Mouse (Mus musculus): ENCODE results near the gene Ugt2b1. TPM values are rescaled to one million over a fixed set of nuclear protein-coding genes. Genes with fewer than 3 reads are reported as not detected.
"Not testable (repeated sequence)": the region's sequence is repeated elsewhere in the genome, so short reads cannot be mapped to it uniquely, and the experiment has no call there.

The Ugt2b1 gene
- not detected in 2 replicates for polyA plus RNA-seq (2016; fragmentation: Nextera tagmentation; extraction: Ambion mirVana)

DNA sequence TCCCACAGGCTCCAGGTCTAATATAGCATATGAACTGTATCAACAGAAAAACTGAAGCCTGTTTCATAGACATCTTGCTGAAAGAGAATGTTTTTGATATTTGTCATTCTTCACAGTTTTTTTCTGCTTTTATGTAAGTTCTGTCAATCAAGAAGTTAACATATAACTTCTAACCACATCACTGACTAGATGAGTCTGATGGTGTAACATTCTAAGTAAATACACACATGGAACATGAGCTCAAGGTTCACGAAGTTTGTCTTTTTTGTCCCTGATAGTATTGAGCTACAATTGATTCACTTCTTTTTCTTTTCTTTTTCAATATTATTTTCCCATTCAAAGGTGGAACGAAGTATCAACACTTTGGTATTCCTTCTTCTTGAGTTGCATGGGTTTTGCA lies at the start of gene Ugt2b1:
Gene Ugt2b1 (minus strand): TSS at position 105 of the 400 bp plus-strand sequence.
- H3K36me3 ChIP-seq = no peaks in the 10 kb centered on the region
- no peak within 1 kb of the TSS for H3K27ac ChIP-seq
- 80% methylated on average over 2 of the region's 2 CpGs for WGBS
- H3K27me3 ChIP-seq (ENCODE audit: insufficient read depth, poor library complexity, severe bottlenecking) = no peaks in the 10 kb centered on the region
- H3K9me3 ChIP-seq = no peaks in the 10 kb centered on the region
- DNase-seq (ENCODE audit: low spot score) = no peak
- H3K4me3 ChIP-seq = no peak within 1 kb of the TSS
- no peaks in the 10 kb centered on the region for H3K4me1 ChIP-seq (replicated peaks)

DNA sequence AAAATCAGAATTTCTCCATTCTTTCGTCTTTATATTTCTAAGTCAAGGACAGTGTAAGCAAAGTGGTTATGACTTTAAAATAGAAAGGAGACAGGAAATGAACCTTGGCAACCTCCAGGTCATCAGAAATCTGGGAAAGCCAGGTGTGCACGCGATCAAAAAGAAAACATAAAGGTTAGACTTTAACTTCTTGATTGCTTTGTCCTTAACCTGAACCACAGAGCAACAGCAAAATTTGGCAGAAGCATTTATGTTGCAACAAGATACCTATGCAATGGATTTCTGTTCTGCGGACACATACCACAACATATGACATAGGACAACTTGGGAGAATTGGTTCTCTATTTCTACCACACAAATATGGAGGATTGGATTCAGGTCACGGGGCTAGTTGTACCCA lies 40.9 kb upstream of the Ugt2b1 start:
- H3K27ac ChIP-seq; H3K27me3 ChIP-seq (ENCODE audit: insufficient read depth, poor library complexity, severe bottlenecking); H3K4me3 ChIP-seq; H3K9me3 ChIP-seq; DNase-seq (ENCODE audit: low spot score); H3K36me3 ChIP-seq; H3K4me1 ChIP-seq (replicated peaks): not testable (repeated sequence)
- 90% methylated on average over 5 of the region's 5 CpGs for WGBS

DNA sequence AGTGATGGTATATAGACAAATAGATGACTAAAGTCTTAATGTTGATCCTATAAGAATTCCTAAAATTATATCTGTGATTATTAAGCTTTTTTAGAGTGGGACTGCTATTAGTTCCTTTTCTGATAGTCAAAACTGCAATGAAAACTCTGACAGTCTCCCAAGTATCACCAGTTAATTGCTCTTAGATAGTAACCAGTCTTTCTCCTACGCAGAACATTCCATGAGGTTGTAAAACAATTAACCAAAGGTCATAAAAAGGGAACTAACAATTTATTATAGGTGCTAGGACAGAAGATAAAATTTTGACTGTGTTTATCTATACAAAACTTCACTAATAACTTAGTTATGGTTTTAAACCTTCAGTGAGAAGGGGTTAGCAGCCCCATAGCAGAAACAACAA lies 36.5 kb upstream of the Ugt2b1 start:
- 88% methylated on average over 1 of the region's 1 CpGs for WGBS
- not testable (repeated sequence) for H3K27me3 ChIP-seq (ENCODE audit: insufficient read depth, poor library complexity, severe bottlenecking)

DNA sequence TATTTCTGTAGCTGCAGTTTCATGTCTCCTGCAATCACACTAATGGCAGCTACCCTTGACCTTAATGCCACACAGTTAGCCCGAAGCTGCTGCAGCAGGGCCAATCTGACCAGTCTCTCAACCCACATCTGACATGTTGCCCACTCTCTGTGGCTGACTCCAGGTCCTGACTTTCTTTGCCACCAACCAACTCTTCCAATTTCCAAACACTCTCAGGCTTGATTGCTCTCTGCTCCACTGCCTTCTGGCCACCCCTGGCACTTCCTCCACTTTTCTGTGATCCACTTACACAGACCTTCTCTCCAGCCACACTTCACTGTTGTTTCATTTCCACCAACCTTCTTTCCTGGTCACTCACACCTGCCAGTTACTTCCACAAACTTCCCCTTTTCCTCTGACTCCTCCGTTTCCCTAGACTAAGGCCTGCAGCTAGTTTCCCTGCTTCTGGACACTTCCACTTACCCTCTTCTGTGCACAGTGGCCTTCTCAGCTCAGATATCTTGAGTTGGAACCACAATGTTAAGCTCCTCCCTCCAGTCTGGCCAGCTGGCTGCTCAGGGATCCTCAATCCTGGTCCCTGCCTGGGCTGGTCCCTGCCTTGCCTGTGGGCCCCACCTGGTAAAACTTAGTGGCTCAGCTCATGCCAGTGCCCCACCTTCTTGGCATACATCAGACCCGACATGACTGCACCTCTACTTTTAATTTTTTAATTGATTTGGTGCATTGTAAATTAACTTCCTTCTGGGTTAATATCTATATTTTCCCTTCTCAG lies 35.4 kb upstream of the Ugt2b1 start:
- DNase-seq (ENCODE audit: low spot score) = no peak
- 78% methylated on average over 3 of the region's 3 CpGs for WGBS
- H3K27me3 ChIP-seq (ENCODE audit: insufficient read depth, poor library complexity, severe bottlenecking) = no peaks in the 10 kb centered on the region

More for the DNA sequence above, 36.5 kb upstream of the Ugt2b1 start:
- H3K36me3 ChIP-seq; H3K9me3 ChIP-seq; H3K4me3 ChIP-seq; DNase-seq (ENCODE audit: low spot score); H3K4me1 ChIP-seq (replicated peaks); H3K27ac ChIP-seq: not testable (repeated sequence)

DNA sequence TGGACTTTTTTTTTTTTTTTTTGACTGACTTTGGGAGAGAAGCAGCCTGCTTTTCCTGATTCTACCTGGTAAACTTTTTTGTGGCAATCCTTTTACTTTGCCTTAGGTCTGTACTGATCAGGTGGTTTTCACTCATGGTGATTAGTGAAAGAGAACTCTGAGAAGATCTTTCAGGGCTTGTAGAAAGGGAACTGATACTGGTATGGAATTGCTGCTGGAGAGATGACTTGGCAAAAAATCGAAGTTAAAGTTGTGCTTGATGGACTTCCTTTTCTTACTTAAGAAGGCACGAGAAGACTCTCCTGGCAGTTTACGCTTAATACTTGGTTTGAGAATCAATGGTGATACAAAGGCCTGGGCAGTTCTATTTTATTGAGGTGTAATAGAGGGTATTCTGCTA lies 34.2 kb upstream of the Ugt2b1 start:
- H3K27me3 ChIP-seq (ENCODE audit: insufficient read depth, poor library complexity, severe bottlenecking) = no peaks in the 10 kb centered on the region
- H3K27ac ChIP-seq = no peak overlapping the region
- 89% methylated on average over 3 of the region's 3 CpGs for WGBS
- no peaks in the 10 kb centered on the region for H3K36me3 ChIP-seq
- H3K4me1 ChIP-seq (replicated peaks) = no peaks in the 10 kb centered on the region
- no peaks in the 10 kb centered on the region for H3K9me3 ChIP-seq
- DNase-seq (ENCODE audit: low spot score) = no peak
- H3K4me3 ChIP-seq = no peak overlapping the region

More for the DNA sequence above, 35.4 kb upstream of the Ugt2b1 start:
- Histone ChIP-seq H3K4me1 (replicated peaks) (no peaks in the 10 kb centered on the region), H3K27ac (no peak overlapping the region), H3K4me3 (no peak overlapping the region), H3K9me3 (no peaks in the 10 kb centered on the region), H3K36me3 (no peaks in the 10 kb centered on the region)

DNA sequence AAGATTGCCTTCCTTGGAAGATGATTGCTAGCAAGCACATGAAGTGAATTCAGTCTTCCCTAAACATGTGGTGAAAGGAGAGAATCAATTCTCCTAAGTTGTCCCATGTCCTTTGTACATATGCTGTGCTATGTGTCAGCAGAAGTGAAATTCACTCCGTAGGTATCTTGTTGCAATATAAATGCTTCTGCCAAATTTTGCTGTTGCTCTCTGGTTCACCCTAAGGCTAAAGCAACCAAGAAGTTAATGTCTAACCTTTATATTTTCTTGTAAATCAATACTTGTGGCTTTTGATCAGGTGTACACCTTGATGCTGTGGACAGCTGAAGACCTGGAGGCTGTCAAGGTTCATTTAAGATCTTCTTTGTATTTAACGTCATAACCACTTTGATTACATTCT lies 15.8 kb upstream of the Ugt2b1 start:
- H3K9me3 ChIP-seq = no peaks in the 10 kb centered on the region
- no peaks in the 10 kb centered on the region for H3K4me1 ChIP-seq (replicated peaks)
- DNase-seq (ENCODE audit: low spot score) = no peak
- H3K27me3 ChIP-seq (ENCODE audit: insufficient read depth, poor library complexity, severe bottlenecking) = no peaks in the 10 kb centered on the region
- WGBS = 89% methylated on average over 2 of the region's 2 CpGs
- no peak overlapping the region for H3K4me3 ChIP-seq
- H3K36me3 ChIP-seq = no peaks in the 10 kb centered on the region
- H3K27ac ChIP-seq = no peak overlapping the region

DNA sequence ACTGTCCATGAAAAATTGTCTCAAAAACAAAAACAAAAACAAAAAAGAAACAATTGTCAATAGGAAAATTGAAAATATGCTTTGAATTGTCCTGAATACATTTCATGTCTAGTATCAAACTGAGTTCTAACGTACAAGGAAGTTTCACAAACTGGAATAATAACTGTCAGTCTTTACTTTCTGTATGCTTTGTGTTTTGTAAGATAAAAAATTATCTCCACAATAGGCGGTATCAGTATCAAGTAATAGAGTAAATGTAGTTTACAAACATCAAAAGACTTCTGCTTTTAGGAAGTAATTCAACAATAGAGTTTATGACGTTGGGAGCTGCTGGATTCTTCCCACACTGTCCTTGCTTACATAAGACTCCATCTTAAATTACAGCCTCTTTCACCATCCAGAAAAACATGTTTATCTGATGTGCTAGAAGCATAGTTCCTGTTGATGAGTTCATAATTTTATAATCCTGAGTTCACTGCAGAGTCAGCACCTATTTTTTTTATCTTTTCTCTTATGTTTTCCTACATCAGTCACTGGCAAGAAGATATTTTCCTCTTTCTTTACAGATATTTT lies 5.6 kb downstream of the Ugt2b1 start:
- 80% methylated on average over 3 of the region's 3 CpGs for WGBS

DNA sequence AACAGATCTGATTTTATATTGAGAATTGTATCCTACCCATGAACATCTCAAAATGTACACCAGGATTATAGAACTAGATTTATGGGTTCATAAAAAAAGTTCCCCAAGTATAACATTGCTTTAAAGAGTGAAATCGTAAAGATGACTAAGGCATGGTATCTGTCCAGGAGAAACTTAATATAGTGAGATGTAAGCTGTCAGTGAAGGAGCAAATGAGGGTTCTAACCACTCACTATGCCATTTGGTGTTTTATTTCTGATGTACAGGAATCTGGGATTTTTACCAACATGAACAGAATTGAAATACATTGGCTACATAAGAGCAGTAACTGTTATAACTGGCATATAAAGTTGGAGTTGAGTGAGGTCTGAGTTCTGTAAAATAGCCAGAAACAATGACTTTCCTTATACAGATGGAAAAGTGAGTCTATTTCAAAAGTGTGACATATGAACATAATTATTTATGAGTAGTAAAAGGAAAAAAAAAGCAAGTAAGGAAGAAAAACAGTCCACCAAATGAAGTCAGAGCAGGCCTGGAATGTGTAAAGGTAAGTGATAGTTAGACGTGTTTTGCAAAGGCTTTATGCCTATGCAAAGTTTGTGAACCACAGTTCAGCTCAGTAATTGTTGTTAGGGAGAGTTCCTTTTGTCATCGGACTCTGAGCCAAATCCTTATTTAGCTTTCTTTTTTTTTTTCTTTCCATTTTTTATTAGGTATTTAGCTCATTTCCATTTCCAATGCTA lies 14.8 kb downstream of the Ugt2b1 start:
- Histone ChIP-seq H3K9me3 (no peaks in the 10 kb centered on the region), H3K4me3 (no peak overlapping the region), H3K27ac (no peak overlapping the region), H3K36me3 (no peaks in the 10 kb centered on the region), H3K27me3 (ENCODE audit: insufficient read depth, poor library complexity, severe bottlenecking) (no peaks in the 10 kb centered on the region), H3K4me1 (replicated peaks) (no peaks in the 10 kb centered on the region)
- 82% methylated on average over 3 of the region's 3 CpGs for WGBS
- no peak for DNase-seq (ENCODE audit: low spot score)

More for the DNA sequence above, 5.6 kb downstream of the Ugt2b1 start:
- no peaks in the 10 kb centered on the region for H3K9me3 ChIP-seq
- no peak overlapping the region for H3K4me3 ChIP-seq
- no peaks in the 10 kb centered on the region for H3K36me3 ChIP-seq
- no peaks in the 10 kb centered on the region for H3K4me1 ChIP-seq (replicated peaks)
- no peaks in the 10 kb centered on the region for H3K27me3 ChIP-seq (ENCODE audit: insufficient read depth, poor library complexity, severe bottlenecking)
- no peak for DNase-seq (ENCODE audit: low spot score)
- H3K27ac ChIP-seq = no peak overlapping the region

DNA sequence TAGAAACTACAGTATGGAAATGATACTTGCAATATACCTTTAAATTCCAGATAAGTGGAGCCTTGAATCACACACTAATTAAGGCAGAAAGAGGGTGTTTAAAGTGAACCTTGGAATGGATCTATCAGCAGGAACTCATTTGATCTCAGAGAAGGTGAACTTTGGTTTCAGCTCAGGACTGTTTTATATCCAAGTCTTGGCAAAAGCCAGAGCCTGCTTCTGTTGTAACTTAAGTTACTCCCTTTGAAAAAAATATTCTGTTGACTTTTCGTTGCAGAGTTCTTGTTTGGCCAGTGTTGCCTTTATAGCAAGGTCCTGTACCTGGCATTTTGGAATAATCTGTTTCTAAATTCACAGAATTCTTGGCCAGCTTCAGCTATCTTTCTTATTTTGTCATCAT lies 15.6 kb downstream of the Ugt2b1 start:
- no peak overlapping the region for H3K4me3 ChIP-seq
- H3K27me3 ChIP-seq (ENCODE audit: insufficient read depth, poor library complexity, severe bottlenecking) = no peaks in the 10 kb centered on the region
- WGBS = 87% methylated on average over 1 of the region's 1 CpGs
- no peaks in the 10 kb centered on the region for H3K4me1 ChIP-seq (replicated peaks)
- H3K27ac ChIP-seq = no peak overlapping the region
- H3K36me3 ChIP-seq = no peaks in the 10 kb centered on the region
- DNase-seq (ENCODE audit: low spot score) = no peak
- H3K9me3 ChIP-seq = no peaks in the 10 kb centered on the region

DNA sequence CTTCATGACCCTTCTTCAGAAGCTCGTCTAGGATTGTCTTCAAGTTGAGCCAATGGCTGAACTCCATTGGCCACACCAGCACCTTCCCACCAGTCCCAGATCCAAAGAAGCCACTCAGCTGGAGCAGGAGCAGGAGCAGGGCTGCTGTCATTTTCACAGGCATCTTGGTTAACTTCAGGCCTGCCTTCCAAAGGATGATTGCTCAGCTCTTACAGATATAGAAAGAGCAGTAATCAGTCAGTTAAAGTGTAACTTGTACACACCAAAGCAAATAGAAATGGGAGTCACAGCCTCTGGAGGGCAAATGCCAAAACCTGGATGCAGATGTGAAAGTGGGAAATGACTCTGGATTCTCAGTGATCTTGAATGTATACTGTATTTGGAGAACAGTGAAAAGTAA lies 19.6 kb downstream of the Ugt2b1 start, which contains the start of gene Ugt2b34:
Gene Ugt2b34 (minus strand): TSS at position 180 of the 400 bp plus-strand sequence.
- WGBS = 84% methylated on average over 1 of the region's 1 CpGs

DNA sequence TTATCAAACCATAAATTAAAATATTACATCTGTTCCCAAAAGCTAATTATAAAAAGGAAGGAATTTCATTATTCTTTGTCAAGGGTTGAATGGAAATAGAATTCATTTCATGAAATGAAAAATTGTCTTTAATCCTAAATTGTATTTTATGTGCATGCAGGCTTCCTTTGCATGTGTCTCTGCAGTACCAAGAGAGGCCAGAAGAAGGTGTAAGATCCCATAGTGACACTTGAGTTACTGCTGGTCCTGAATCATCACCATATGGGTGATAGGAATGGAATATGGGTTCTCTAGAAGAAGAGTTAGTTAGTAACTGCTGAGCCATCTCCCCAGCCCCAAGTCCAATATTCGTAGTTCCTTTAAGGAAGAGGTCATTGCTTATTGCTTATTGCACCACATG lies 36.4 kb downstream of the Ugt2b1 start:
- Histone ChIP-seq H3K4me3 (no peak overlapping the region), H3K4me1 (replicated peaks) (no peaks in the 10 kb centered on the region), H3K36me3 (no peaks in the 10 kb centered on the region), H3K27ac (no peak overlapping the region), H3K27me3 (ENCODE audit: insufficient read depth, poor library complexity, severe bottlenecking) (no peaks in the 10 kb centered on the region), H3K9me3 (peaks cover 3% of the 10 kb centered on the region; the same call in 1 of the 2 replicates)
- DNase-seq (ENCODE audit: low spot score) = no peak
- 92% methylated on average over 1 of the region's 1 CpGs for WGBS

More for the DNA sequence above, 19.6 kb downstream of the Ugt2b1 start, which contains the start of gene Ugt2b34:
- Histone ChIP-seq H3K36me3 (no peaks in the 10 kb centered on the region), H3K27ac (no peak within 1 kb of the TSS), H3K4me1 (replicated peaks) (no peaks in the 10 kb centered on the region), H3K9me3 (no peaks in the 10 kb centered on the region), H3K27me3 (ENCODE audit: insufficient read depth, poor library complexity, severe bottlenecking) (no peaks in the 10 kb centered on the region), H3K4me3 (no peak within 1 kb of the TSS)
- DNase-seq (ENCODE audit: low spot score) = no peak

DNA sequence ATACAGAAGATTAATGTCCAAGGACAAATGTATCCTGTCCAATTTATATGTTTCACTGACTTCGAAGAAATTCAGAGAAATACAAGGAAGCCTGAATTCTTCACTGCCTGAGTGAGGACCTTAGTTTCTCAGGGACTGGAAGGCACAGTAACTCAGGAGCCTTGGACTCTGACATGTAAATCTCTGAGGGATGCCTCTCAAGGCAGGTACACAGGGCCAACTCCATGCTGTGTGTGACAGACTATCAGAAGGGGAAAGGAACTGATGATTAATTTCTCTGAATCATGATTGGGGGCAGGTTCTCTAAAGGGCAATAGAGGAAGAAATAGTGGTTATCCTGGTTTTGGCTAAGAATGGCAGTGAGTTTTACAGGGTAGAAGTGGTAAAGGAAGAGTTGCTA lies 37.9 kb downstream of the Ugt2b1 start:
- H3K9me3 ChIP-seq = no peaks in the 10 kb centered on the region
- no peaks in the 10 kb centered on the region for H3K27me3 ChIP-seq (ENCODE audit: insufficient read depth, poor library complexity, severe bottlenecking)
- 93% methylated on average over 1 of the region's 1 CpGs for WGBS
- H3K4me1 ChIP-seq (replicated peaks) = no peaks in the 10 kb centered on the region
- no peak overlapping the region for H3K27ac ChIP-seq
- DNase-seq (ENCODE audit: low spot score) = no peak
- H3K36me3 ChIP-seq = no peaks in the 10 kb centered on the region
- no peak overlapping the region for H3K4me3 ChIP-seq

DNA sequence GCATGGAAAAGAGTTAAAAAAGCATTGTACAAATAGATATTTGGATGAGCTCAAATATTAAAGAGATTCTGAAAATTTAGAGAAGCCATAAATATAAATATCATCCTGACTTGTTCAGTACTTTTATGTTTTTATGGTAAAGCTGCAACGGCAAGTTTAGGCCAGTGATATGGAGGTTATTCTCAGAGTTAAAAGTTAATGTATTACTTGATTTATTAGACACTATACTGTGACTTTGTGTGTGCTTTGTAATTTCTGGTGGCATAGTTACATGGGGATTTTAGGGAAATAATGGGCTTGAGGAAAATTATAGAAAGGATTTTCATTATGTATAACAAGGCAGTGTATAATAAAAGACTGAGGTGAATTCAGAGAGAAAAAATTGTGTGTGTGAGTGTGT lies 39.2 kb downstream of the Ugt2b1 start:
- H3K4me3 ChIP-seq = no peak overlapping the region
- 91% methylated on average over 1 of the region's 1 CpGs for WGBS
- no peaks in the 10 kb centered on the region for H3K27me3 ChIP-seq (ENCODE audit: insufficient read depth, poor library complexity, severe bottlenecking)
- H3K4me1 ChIP-seq (replicated peaks) = no peaks in the 10 kb centered on the region
- peaks cover 7% of the 10 kb centered on the region; the same call in 1 of the 2 replicates for H3K9me3 ChIP-seq
- H3K27ac ChIP-seq = no peak overlapping the region
- no peak for DNase-seq (ENCODE audit: low spot score)
- H3K36me3 ChIP-seq = no peaks in the 10 kb centered on the region
